Mouse (Mus musculus): ENCODE measurements around the gene Trim2. TPM values are rescaled to one million over a fixed set of nuclear protein-coding genes. Genes with fewer than 3 reads are reported as not detected.

Trim2 gene
- polyA plus RNA-seq, 1 experiment: 3.2 TPM

DNA sequence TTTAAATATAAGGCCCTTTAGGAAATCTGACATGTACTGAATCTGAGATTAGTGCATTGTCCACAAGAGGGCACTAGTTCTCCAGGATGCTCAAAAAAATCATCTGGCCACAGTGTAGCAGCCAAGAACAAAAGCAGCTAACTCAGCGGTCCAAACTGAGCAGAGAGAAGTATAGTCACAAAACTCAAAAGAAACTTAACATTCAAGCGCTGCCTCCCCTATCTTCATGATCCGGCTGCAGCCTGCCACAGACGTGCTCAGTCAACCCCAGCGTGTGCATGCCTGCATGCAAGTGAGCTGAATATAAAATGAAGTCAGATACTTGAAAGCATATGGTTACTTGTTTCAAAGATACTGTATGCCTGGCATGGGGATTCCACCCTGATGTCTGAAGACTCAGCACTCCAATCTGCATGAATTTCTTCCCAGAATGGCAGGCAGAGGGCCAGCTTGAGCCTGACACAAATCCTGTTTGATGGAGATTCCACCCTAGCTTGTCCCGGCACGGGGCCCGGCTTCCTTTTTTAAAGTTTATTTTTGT is 8.0 kb upstream of the Trim2 start:
- H3K4me2 ChIP-seq (ENCODE audit: low read depth): peak overlapping the region; percentile 56
- H3K4me3 ChIP-seq: no peak overlapping the region

DNA sequence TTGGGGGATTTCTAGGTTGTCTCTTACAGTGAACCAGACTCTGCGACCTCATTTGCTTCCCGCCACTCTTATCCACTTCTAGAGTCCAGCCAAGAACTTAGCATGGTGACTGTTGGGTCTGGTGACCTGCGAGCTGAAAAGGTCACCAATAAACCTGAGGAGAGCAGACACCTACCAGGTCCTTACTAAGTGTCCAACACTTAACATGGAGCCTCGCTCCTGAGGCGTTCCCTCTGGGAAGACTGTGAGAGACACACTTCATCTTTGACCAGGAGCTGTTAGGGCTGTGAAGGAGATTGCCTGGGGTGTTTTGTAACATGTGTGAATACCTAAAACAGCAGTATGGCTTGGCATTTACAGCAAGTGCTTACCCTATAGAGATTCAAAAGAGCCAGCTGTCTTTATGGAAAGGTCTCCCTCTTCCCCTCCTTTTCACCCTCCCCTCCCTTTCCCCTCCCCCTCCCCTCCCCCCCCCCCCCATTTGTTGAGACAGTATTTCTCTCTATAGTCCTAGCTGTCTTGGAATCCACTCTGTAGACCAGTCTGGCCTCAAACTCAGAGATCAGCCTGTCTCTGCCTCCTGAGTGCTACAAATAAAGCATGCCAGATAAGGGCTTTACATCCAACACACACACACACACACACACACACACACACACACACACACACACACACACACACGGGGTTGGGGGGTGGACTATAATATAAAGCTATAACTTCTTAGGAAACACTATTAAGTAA is 7.3 kb upstream of the Trim2 start:
- H3ac ChIP-seq (ENCODE audit: control insufficient read depth, insufficient read length): no peak overlapping the region
- H3K27me3 ChIP-seq (ENCODE audit: control insufficient read depth, insufficient read depth, insufficient read length): no peaks in the 10 kb centered on the region
- TF ChIP-seq USF1 (IDR thresholded peaks at IDR 0.05; ENCODE audit: low read depth) (no peak), E2F4 (IDR thresholded peaks at IDR 0.05; ENCODE audit: insufficient read depth) (no peak), MYOG (IDR thresholded peaks at IDR 0.05; ENCODE audit: control insufficient read depth in 1 of 3, insufficient read depth in 1 of 3, insufficient read length in 2 of 3, low read depth in 2 of 3) (no peak), POLR2A (IDR thresholded peaks at IDR 0.05; ENCODE audit: insufficient read length, low read depth) (no peak), TCF3 (IDR thresholded peaks at IDR 0.05; ENCODE audit: insufficient read length, low read depth) (no peak), CEBPB (IDR thresholded peaks at IDR 0.05; ENCODE audit: insufficient read depth, poor library complexity, severe bottlenecking) (no peak), POLR2AphosphoS2 (IDR thresholded peaks at IDR 0.05; ENCODE audit: insufficient read length, low read depth) (no peak)
- no peak overlapping the region for H3K4me3 ChIP-seq
- H3K4me2 ChIP-seq (ENCODE audit: low read depth): no peak overlapping the region
- no peaks in the 10 kb centered on the region for H3K79me2 ChIP-seq (ENCODE audit: control insufficient read depth, insufficient read depth)
- no peaks in the 10 kb centered on the region for H3K36me3 ChIP-seq (ENCODE audit: control insufficient read depth, insufficient read depth)

More for the DNA sequence above, 8.0 kb upstream of the Trim2 start:
- Histone ChIP-seq H3K36me3 (ENCODE audit: control insufficient read depth, insufficient read depth) (no peaks in the 10 kb centered on the region), H3ac (ENCODE audit: control insufficient read depth, insufficient read length) (no peak overlapping the region), H3K79me2 (ENCODE audit: control insufficient read depth, insufficient read depth) (no peaks in the 10 kb centered on the region), H3K27me3 (ENCODE audit: control insufficient read depth, insufficient read depth, insufficient read length) (no peaks in the 10 kb centered on the region)
- TF ChIP-seq USF1 (IDR thresholded peaks at IDR 0.05; ENCODE audit: low read depth): no peak
- no peak for TF ChIP-seq REST (IDR thresholded peaks at IDR 0.05; ENCODE audit: insufficient read depth, insufficient read length)
- no peak for TF ChIP-seq E2F4 (IDR thresholded peaks at IDR 0.05; ENCODE audit: insufficient read depth)
- TF ChIP-seq CEBPB (IDR thresholded peaks at IDR 0.05; ENCODE audit: insufficient read depth, poor library complexity, severe bottlenecking): no peak
- TF ChIP-seq TCF12 (IDR thresholded peaks at IDR 0.05; ENCODE audit: insufficient read depth, poor library complexity, severe bottlenecking): no peak
- no peak for TF ChIP-seq POLR2A (IDR thresholded peaks at IDR 0.05; ENCODE audit: insufficient read length, low read depth)
- no peak for TF ChIP-seq MAX (IDR thresholded peaks at IDR 0.05; ENCODE audit: low read depth)
- TF ChIP-seq POLR2AphosphoS2 (IDR thresholded peaks at IDR 0.05; ENCODE audit: insufficient read length, low read depth): no peak
- no peak for TF ChIP-seq TCF3 (IDR thresholded peaks at IDR 0.05; ENCODE audit: insufficient read length, low read depth)

DNA sequence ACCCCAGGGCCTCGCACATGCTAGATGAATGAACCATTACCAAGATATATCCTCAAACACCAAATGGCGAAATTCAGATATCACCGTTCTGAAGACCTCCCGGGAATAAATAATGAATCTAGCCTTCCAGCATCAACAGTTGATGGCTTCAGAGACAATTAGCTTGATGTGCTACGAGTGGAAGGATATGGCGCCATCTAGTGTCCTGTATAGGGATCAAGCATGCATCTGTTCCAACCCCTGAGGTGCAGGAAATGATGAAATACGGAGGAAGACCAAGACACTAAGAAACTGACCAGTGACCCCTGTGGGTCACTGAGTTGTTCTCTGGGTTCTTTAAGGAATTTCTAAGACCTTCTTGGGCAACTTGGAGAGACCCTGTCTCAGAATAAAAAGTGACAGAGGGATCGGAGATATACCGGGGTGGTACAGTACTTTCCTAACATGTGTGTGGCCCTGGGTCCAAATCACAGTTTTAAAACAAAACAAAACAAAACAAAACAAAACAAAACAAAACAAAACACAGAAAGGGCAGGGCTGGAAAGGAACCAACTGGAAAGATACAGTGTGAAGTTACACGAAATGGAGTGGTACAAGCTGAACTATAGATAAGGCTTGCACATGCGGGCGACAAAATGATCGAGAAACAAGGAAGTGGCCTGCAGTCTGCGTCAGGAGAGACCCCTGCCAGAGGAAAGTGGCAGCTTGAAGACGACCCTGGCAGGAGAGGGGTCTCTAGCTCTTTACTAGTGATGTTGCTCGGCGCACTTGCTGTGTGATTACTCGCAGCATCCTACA is 6.5 kb upstream of the Trim2 start:
- Histone ChIP-seq H3K79me2 (ENCODE audit: control insufficient read depth, insufficient read depth) (no peaks in the 10 kb centered on the region), H3K4me2 (ENCODE audit: low read depth) (peak overlapping the region; percentile 73)

DNA sequence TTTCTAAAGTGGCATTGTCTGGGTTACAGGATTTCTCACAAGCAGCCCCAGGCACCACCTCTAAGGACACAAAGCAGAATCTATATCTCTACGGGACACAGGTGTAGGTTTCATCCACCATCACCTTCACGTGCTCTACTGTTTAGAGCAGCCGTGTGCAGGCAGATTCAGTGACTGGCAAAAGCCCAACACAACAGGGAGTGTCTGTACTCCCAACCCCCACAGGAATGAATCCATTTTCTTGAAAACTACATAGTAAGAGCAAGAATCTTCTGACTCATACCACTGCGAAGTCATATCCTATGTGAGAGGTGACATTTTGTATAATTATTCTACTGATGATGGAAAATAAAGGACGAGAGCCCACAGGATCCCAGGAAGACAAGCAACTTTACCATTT is 5.6 kb upstream of the Trim2 start:
- no peaks in the 10 kb centered on the region for H3K79me2 ChIP-seq (ENCODE audit: control insufficient read depth, insufficient read depth)
- no peaks in the 10 kb centered on the region for H3K36me3 ChIP-seq (ENCODE audit: control insufficient read depth, insufficient read depth)
- H3K4me3 ChIP-seq: no peak overlapping the region
- no peak overlapping the region for H3ac ChIP-seq (ENCODE audit: control insufficient read depth, insufficient read length)
- TF ChIP-seq POLR2A (IDR thresholded peaks at IDR 0.05; ENCODE audit: insufficient read length, low read depth) (no peak), CEBPB (IDR thresholded peaks at IDR 0.05; ENCODE audit: insufficient read depth, poor library complexity, severe bottlenecking) (no peak), REST (IDR thresholded peaks at IDR 0.05; ENCODE audit: insufficient read depth, insufficient read length) (no peak), SRF (IDR thresholded peaks at IDR 0.05; ENCODE audit: control insufficient read depth, insufficient read length, low read depth) (no peak), TCF3 (IDR thresholded peaks at IDR 0.05; ENCODE audit: insufficient read length, low read depth) (no peak), E2F4 (IDR thresholded peaks at IDR 0.05; ENCODE audit: insufficient read depth) (no peak), MYOD1 (IDR thresholded peaks at IDR 0.05; ENCODE audit: control insufficient read depth in 1 of 3, insufficient read length in 2 of 3, low read depth in 2 of 3) (no peak), USF1 (IDR thresholded peaks at IDR 0.05; ENCODE audit: low read depth) (no peak), MAX (IDR thresholded peaks at IDR 0.05; ENCODE audit: low read depth) (no peak), POLR2AphosphoS2 (IDR thresholded peaks at IDR 0.05; ENCODE audit: insufficient read length, low read depth) (no peak), TCF12 (IDR thresholded peaks at IDR 0.05; ENCODE audit: insufficient read depth, poor library complexity, severe bottlenecking) (no peak), MYOG (IDR thresholded peaks at IDR 0.05; ENCODE audit: control insufficient read depth in 1 of 3, insufficient read depth in 1 of 3, insufficient read length in 2 of 3, low read depth in 2 of 3) (no peak)
- peak overlapping the region; percentile 73 for H3K4me2 ChIP-seq (ENCODE audit: low read depth)
- H3K27me3 ChIP-seq (ENCODE audit: control insufficient read depth, insufficient read depth, insufficient read length): no peaks in the 10 kb centered on the region

More for the DNA sequence above, 6.5 kb upstream of the Trim2 start:
- H3K27me3 ChIP-seq (ENCODE audit: control insufficient read depth, insufficient read depth, insufficient read length): no peaks in the 10 kb centered on the region
- H3K36me3 ChIP-seq (ENCODE audit: control insufficient read depth, insufficient read depth): no peaks in the 10 kb centered on the region
- no peak overlapping the region for H3K4me3 ChIP-seq
- peak in 1 of 3 experiments; percentile 33 for TF ChIP-seq MYOD1 (IDR thresholded peaks at IDR 0.05; ENCODE audit: control insufficient read depth in 1 of 3, insufficient read length in 2 of 3, low read depth in 2 of 3)
- no peak for TF ChIP-seq SRF (IDR thresholded peaks at IDR 0.05; ENCODE audit: control insufficient read depth, insufficient read length, low read depth)
- peak; percentile 89 for TF ChIP-seq CEBPB (IDR thresholded peaks at IDR 0.05; ENCODE audit: insufficient read depth, poor library complexity, severe bottlenecking)
- no peak overlapping the region for H3ac ChIP-seq (ENCODE audit: control insufficient read depth, insufficient read length)

All from myocyte (in vitro differentiated cells).